Mouse (Mus musculus) retina, embryonic 14.5 days (tissue): Measurements from ENCODE around the gene Osbpl6.

Source experiments
- DNase-seq: peaks from one replicate; pipeline ENCODE4 v3.0.0-alpha.2; 2015; ENCODE audit warnings: low spot score

Osbpl6 gene

DNA sequence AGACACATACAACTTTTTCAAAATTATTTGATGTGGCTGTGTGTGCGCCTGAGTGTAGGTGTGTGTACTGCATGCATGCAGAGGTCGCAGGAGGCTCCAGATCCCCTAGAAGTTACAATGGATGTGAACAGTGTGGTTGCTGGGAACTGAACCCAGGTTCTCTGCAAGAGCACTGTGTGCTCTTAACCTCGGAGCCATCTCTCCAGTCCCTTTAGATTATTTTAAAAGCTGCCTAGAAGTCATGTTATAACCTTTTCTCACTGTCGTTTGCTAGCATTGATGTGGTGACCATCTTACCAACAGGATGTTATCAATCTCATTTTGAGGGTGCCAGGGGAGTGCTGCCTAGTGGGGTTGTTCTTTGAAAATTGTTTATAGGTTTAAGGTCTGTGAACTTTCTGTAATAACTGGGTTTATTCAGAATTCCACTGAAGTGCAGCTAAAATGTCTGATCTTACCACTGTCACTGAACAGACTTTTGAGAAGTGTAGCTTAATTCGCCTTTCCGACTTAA, 15.2 kb downstream of the Osbpl6 start:
- no peak for DNase-seq

DNA sequence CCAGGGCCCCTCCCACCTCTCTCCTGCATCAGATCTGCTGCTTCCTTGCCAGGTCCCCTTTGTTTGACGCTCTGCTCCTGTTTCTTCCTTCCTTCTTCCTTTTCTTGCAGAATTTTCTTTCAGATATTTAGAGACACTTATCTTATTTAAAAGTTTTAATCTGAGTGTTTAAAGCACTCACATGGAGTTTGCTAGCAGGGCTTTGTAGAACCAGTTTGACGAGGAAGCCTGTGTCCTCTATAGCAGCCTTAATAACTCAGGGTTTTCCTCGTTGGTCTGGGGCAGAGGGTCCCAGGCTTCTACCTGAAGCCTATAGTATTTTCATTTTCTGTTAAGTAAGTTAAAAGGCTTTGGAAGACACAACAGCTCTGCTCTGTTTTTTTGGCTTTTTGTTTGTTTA, 20.5 kb downstream of the Osbpl6 start:
- DNase-seq: no peak

DNA sequence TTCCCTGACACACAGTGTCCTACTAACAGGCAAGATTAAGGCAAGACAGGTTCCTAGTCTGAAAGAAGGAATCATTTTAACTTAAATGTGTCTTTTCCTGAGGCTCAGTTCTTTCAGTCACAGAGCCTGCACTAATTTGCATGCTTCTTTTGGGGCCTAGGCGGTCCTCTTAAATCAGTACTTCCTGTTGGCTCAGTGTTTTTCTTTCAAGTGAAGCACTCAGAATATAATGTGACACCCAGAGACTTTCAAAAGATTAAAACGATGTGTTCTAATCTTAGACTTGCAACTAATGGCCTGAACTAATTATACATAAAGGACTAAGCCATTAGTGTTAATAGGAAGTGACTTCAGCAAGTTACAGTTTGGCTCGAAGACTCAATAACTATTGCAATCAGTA, 23.0 kb downstream of the Osbpl6 start:
- DNase-seq: no peak

DNA sequence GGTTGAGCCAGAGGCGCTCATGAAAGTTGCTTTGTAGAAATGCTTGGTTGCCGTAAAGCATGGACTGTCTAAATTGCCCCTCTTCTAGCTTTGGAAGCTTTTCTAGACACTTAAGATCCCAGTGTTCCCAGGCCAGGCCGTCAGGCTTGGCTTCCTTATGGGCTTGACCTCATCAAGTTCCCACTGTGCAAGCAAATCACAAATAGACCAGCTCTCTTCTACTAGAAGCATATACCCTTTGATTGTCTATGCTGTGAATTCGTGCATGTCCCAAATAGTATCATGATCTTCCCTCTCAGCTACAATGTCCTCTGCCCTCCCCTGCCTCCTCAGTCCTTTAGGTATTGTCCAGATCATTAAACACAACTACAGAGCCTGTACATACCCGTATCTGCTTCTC, 23.5 kb downstream of the Osbpl6 start:
- peak; percentile 3 for DNase-seq

DNA sequence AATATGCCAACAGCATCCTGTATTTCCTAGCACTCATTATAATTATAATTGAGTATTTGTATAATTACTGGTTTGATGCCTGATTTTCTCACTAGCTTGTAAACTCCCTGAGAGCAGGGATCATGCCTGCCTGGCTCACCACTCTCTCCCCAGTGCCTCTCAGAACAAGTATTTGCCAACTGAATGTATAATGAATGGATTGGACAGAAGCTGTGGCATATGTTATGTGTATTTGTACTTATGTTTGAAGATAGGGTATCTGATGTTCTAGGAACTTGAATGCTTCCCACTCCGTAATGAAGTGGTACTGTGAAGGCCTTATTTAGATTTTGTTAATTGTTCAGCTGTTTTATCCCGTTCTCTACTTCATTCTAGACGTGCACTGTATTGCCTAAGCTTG, 24.2 kb downstream of the Osbpl6 start:
- no peak for DNase-seq

DNA sequence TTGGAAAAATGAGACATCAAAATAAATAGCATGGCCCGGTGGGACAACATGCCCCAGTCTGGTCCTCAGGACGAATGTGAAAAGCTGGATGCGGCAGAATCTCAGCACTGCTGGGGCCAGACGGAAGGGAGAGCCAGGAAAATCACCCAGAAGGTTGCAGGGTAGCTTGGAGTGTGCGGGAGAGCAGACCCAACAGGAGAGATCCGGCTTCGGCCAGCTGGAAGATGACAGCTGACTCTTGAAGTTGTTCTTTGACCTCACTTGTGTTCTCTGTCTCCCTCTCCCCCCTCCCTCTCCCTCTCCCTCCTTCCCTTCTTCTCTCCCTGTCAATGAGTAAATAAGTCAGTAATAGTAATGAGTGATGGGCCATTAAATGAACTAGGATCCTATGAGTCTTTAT, 27.9 kb downstream of the Osbpl6 start:
- DNase-seq: no peak

DNA sequence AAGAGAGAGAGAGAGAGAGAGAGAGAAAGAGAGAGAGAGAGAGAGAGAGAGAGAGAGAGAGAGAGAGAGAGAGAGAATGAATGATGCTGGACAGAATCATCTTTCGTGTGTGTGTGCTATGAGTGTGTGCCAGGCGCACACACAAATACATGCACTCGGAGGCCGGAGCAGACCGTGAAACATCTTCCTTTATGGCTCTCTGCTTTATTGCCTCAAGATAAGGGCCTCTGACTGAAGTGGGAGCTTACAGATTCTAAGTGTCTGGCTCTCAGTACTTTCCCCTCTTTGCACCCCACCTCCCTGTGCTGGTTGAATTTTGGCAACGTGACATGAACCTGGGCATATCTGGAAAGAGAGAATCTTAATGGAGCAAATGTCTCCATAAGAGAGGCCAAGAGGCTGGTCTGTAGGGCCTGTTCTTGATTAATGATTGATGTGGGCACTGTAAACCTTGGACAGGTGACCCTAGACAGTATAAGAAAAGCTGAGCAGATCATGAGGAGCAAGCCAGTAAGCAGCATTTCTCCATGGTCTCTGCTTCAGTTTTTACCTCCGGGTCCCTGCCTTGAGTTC, 29.4 kb downstream of the Osbpl6 start:
- DNase-seq: no peak

DNA sequence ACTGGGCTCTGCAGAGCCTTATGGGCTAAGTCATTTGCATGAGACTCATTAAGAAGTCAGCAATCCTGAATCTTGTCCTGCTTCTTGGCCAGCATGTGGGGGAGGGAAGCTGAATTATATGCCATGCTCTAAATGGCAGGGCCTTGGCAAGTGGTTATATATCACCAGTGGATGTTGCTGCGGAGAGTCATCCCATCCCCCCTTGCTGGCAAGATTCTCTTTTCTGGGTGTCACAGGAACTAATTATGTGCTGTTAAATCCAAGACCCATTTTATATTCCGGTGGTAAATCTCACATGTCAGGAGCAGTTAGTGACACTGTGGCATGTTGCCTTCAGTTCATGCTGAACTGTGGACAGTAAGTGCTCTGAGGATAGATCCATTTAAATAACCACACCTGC, 31.1 kb downstream of the Osbpl6 start:
- no peak for DNase-seq

DNA sequence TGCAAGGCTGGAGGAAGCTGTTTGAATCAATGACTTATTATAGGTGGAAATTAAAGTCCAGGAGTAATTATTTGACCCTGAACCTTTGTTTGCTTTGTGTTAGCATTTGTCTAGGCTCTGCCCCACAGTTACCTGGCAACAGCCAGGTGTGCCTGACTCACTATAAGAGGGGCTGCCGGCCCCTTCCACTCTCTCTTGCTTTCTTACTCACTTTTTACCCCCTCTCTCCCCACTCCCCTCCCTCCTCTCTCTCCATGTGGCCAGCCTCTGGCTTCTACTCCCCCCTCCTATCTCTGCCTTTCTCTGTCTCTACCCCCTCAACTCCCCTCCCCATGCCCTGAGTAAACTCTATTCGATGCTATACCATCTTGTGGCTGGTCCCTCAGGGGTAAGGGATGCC, 33.2 kb downstream of the Osbpl6 start:
- DNase-seq: no peak

DNA sequence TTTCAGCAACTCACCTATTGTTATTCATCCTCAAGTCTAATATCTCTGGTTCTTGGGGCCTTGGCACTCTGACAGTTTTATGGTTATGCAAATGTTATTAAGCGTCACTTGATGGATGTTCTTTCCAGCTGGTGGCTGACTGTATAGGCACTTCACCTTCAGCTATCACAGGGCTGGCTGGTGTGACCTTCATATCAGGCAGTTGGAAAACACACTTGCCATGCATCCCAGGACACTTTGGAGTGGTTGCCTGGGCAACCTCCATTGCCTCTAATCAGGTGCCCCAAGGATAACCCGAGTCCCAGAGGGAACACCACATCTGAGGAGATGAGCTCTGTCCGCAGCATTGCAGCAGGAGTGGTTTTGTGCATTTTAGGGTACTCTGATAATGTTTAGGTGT, 35.8 kb downstream of the Osbpl6 start:
- peak; percentile 15 for DNase-seq

DNA sequence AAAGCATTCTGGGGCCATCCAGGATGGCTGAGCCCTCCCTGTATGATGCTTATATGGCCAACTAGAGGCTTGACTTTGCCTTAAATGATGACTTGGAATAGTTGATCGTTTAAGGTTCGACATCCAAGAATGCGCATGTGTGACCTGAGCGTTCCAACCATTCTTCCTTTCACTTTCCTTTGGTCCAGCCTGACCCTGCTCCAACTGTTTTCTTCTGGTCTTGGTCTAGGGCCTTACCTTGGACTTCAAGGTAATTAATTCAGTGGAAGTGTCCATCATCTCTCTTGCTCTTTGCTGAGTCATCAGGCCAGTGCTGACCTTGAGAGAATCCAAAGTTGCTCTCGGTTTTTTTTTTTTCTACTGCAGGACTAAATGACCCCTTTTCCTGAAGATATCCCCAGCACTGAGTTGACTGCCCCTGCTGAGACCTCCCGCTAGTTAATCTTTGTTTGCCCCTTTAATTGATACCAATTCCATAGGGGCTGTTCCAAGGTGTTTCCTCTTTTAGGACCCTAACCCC, 43.6 kb downstream of the Osbpl6 start:
- DNase-seq: no peak

DNA sequence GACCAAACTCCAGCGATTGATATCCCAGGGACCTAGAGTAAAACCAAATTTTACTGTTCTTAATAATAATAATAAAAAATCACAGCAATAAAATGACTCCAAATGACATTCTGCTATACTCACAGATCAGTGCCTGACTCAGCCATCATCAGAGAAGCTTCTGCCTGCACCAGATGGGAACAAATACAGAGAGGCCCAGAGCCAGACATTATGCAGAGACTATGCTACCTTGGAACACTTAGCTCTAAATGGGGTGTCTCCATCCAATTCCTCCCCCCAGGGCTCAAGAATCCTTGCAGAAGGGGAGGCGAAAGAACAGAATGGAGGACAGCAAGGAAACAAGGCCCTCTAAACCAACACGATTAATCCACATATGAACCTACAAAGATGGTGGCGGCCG, 60.4 kb downstream of the Osbpl6 start:
- no peak for DNase-seq

DNA sequence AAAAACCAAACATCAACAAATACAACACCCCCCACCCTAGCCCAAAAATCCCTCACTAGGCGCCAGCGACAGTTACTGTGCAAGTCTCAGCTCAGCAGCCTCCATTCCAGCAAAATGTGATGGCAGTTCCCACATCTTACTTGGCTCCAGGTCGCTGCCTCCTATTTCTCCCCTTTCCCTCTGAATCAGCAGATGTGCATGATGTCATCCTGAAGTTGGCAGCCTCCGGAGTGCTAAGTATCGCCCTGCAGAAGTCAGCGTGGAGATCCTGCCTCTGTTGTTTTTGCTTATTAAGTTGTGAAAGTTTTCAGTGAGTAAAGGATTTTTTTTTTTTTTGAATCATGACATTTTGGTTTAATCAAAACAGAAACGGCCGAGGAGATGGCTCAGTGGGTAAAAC, 61.9 kb downstream of the Osbpl6 start:
- no peak for DNase-seq

DNA sequence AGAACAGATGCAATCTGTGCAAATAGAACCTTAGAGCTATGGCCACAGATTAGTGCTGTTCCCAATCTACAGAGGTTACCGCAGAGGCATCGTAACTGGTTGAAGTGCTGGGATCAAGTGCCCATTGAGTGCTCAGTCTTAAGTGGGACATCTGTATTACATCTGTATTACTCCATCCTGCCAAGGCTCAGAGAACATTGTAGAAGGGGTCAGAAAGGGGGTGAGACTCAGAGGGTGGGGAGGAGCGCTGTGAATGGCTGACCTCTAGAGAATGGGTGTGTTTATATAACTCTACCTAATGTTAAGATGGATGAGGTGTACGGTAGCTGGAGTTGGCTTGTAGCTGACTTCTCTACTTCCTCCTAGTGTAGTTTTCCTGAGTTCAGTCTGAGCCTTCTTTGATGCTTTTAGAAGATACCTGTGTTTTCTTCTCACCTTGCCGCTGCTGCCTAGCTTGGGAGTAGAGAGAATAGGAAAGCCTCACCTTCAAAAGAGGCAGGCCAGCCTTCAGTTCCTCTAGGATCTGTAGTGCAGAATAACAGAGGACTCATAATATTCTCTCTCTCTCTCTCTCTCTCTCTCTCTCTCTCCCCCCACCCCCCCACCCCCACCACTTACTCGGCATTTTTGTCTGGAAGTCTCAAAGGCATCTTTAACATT, 62.9 kb downstream of the Osbpl6 start:
- DNase-seq: no peak

DNA sequence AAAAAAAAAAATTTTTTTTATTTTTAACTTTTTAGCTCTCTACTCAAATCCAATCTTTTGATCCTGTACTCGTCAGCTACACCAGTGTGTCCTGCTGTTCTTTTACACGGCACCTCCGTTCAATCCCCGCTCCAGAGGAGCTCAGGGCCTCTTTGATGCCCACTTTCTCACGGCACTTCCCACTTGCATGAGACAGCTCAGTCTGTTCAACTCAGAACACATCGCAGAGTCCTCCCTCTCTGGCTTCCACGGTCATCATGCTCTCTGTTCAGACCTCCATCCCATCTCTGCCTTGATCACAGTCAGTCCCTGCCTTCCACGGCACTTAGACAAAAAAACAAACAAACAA, 63.4 kb downstream of the Osbpl6 start:
- DNase-seq: no peak

DNA sequence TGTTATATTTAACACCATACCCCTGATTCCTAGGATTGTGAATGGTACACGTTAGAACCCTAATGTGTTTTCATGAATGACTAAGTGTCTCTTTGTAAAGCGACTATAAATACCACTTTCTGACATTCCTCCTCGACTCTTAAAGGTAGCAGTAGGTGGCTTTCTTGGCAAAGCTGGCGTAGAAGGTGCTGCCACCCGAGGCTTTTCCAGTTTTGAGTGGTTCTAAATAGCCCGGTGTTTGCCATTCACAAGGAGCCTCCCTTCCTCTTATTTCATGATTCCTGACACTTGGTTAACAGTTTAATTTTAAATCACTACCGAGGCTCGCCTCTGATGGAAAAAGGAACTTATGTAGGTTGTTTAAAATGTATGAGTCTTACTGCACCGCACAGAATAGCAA, 64.1 kb downstream of the Osbpl6 start:
- no peak for DNase-seq

DNA sequence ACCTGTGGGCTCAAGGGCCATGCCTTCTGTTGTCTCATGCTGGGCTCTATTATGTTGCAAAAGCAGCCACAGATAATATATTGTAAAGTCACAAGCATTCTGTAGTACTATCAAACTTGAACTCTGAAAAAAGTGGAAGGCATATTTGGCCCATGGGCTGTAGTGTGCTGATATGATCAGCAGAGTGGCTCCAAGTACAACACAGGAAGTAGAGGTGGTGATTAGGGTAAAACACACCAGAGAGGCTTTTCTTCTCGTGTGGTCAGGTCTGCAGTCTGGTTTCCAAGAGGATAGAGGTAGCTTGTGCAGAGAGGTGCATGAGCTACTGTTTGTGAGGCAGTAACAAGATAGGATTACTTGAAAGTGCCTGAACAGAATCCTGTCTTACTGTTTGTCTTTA, 69.5 kb downstream of the Osbpl6 start:
- DNase-seq: no peak

DNA sequence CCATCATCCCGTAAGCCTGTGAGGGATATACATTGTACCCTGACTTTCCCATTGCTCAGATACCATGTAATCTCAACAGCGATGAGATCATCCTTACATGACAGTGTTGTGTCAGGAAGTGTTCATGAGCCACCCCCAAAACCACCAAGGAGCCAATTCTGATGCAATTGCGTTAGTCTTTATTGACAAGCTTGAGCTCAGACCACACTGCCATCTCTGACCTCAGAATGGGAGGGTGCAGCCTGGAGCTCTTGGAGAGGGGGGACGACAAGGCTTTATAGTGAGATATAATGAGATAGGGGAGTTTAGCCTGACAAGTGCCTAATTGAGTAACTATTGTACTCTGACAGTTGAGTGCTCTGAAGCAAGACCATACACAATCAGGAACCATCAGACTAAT, 82.5 kb downstream of the Osbpl6 start:
- peak; percentile 44 for DNase-seq

DNA sequence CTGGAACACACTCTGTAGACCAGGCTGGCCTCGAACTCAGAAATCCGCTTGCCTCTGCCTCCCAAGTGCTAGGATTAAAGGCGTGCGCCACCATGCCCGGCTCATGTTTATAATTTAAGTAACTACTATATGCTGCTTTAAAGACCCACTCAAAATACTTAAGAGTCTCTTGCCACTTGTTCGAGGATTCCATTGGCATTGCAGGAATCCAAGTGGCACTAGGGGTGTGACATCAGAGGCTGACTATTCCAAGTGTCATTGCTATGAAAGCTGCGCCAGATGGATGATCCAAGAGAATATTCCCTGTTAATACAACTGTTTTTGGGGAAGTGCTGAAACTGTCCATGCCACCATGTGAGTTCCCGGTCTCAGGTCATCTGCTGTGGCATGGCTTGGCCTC, 83.9 kb downstream of the Osbpl6 start:
- DNase-seq: no peak

DNA sequence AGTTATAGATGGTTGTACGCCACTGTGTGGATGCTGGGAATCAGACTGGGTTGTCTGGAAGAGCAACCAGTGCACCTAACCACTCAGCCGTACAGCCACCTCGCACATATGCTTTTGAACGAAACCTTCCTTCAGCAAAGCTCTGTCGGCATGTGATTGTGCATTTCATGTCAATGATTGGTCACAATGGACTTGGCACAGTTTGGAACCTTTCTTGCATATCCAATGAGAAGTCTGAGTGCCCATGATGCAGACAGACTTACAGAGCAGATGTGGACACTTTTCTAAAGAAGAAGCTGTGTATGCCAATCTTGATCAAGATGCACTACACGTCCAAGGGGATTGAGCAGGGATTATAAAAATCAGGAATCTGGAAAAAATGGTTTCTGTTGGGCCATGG, 85.1 kb downstream of the Osbpl6 start:
- DNase-seq: no peak

DNA sequence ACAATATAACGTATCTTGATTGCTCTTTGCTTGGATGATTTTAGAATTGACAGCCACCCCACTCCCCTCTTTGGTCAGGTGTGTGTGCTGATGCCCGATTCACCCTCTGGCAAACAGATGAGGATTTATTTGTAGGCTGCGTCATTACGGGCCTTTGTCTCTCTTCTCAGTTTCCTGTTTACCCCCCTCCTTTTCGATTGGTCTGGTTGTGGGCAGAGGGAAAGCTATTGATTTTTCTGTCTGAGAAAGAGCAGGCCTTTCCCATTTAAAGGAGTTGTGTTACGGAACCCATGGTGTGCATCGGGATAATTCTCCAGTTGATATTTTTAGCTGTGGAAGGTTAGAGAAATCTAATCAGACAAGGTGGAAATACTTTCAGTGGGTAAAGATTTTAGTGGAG, 85.9 kb downstream of the Osbpl6 start:
- peak; percentile 28 for DNase-seq

DNA sequence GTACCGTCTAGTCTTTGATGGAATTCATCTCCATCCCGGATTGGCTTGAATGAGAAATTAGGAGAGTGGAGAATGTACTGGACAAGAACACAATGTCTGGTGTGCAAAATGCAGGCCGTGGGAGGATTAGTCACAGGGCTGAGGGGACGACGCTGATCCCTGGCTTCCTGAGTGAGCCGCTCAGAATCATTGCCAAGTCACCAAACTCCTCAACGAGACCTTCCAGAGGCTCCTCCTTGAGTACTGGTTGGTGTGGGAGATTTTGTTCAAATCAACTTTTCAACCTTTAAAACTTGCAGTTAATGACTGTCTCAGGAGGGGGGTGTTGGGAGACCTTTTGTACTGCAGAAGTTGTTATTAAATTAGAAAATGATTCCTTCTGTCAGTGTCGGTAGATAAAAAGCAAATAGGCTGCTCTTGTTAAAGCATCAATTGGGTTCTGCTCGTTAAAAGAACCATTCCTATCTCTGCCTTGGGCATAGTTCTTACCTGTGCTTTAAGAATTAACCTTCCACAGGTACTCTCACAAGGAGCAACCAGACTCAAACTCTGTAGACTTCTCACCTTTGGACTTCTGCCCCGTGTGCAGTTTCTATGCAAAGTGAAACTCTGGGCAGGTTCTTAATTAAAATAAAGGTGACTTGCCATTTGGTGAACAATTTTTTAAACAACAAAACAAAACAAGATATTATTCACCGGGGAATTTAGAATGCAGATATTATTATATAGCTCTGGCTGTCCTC, 89.9 kb downstream of the Osbpl6 start:
- DNase-seq: no peak

DNA sequence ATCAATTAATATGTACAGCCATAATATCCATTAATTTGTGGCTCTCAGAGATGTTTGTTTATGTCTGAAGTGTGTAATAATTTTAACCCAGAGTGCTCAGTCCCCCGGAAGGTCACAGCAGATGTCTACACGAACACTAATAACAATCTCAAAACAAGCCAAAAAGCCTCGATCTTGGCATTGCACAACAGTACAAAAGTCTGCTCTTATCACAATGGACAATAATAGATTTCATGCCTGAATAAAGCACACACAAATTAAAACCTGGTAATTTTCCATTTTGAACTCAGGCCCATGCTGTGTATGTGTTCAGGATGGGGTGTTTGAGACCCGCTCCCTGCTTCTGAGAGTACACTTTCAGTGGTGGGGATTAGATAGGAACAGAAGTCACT, 90.4 kb downstream of the Osbpl6 start:
- DNase-seq: no peak
